Mouse (Mus musculus) liver, postnatal 0 days (tissue): ENCODE measurements at regions not wholly inside any gene's neighbourhood (a gene's known extent, or its start where the extent isn't known, plus 50 kb on each side); places are given as distances from the start of the nearest gene placed in this dataset.

Experiments
- ATAC-seq: fragments of 200-750 bp; cut with Nextera tagmentation; 2 replicates; pipeline ENCODE4 v1.8.0; 2017; ENCODE audit warnings: mild to moderate bottlenecking, moderate library complexity
- DNase-seq: peaks from one replicate; pipeline ENCODE4 v3.0.0-alpha.2; 2016
- H3K27ac ChIP-seq: fragments of 300-500 bp; sonication (generic); 2 replicates; pipeline ENCODE4 v1.5.1; 2014; ENCODE audit warnings: antibody characterized with exemption, moderate library complexity, mild to moderate bottlenecking, low read depth
- H3K27me3 ChIP-seq: fragments of 300-500 bp; sonication (generic); 2 replicates; pipeline ENCODE4 v1.6.1; 2014; ENCODE audit warnings: low read length, control low read depth, mixed read lengths; ENCODE audit not compliant: insufficient read depth
- H3K36me3 ChIP-seq: fragments of 300-500 bp; sonication (generic); replicated peaks from 2 replicates; pipeline ENCODE4 v1.6.1; 2014; ENCODE audit warnings: mild to moderate bottlenecking, control low read depth, low read length, moderate library complexity, mixed read lengths; ENCODE audit not compliant: insufficient read depth
- H3K4me1 ChIP-seq: fragments of 300-500 bp; sonication (generic); 2 replicates; pipeline ENCODE4 v1.6.1; 2014; ENCODE audit warnings: antibody characterized with exemption, mild to moderate bottlenecking, control low read depth; ENCODE audit not compliant: insufficient read depth
- H3K4me2 ChIP-seq: fragments of 300-500 bp; sonication (generic); 2 replicates; pipeline ENCODE4 v1.6.1; 2014; ENCODE audit warnings: low read depth, mild to moderate bottlenecking, low read length, moderate library complexity, mixed read lengths
- H3K4me3 ChIP-seq: fragments of 300-500 bp; sonication (generic); 2 replicates; pipeline ENCODE4 v1.5.1; 2014; ENCODE audit warnings: low read depth, low read length
- H3K9ac ChIP-seq: fragments of 300-500 bp; sonication (generic); replicated peaks from 2 replicates; pipeline ENCODE4 v1.6.1; 2014; ENCODE audit warnings: mild to moderate bottlenecking, moderate library complexity
- H3K9me3 ChIP-seq: fragments of 300-500 bp; sonication (generic); 2 replicates; pipeline ENCODE4 v1.6.1; 2016; ENCODE audit warnings: mild to moderate bottlenecking, control low read depth, low read length, mixed read lengths
- CTCF ChIP-seq: sonication (generic); IDR thresholded peaks from 2 replicates; pipeline ENCODE4 v1.5.1; 2016; ENCODE audit warnings: antibody characterized with exemption, low read depth
- EP300 ChIP-seq: IDR thresholded peaks from 2 replicates; pipeline ENCODE4 v1.6.1; 2016; ENCODE audit warnings: antibody characterized with exemption, low read depth, mild to moderate bottlenecking
- WGBS: fragments of 180-500 bp; shearing (Covaris S2); extraction: QIAGEN DNeasy Blood & Tissue Kit; methylation state at CpG from one replicate; pipeline ENCODE4 v1.1.7; 2014; ENCODE audit not compliant: insufficient replicate concordance; 5-methylcytosine and 5-hydroxymethylcytosine counted together

GRCm38 (mm10) chr4:81898661-81899060 is 456.0 kb upstream of the Mpdz start:
- no peak for DNase-seq
- ATAC-seq = no peak
- no peak overlapping the region for H3K4me3 ChIP-seq
- H3K36me3 ChIP-seq = no peaks in the 10 kb centered on the region
- WGBS = 71% methylated on average over 2 of the region's 2 CpGs
- no peaks in the 10 kb centered on the region for H3K27me3 ChIP-seq
- no peak overlapping the region for H3K4me2 ChIP-seq
- H3K9ac ChIP-seq = no peak overlapping the region
- no peak overlapping the region for H3K27ac ChIP-seq
- no peaks in the 10 kb centered on the region for H3K4me1 ChIP-seq
- no peaks in the 10 kb centered on the region for H3K9me3 ChIP-seq
- TF ChIP-seq EP300 = no peak
- no peak for TF ChIP-seq CTCF

DNA sequence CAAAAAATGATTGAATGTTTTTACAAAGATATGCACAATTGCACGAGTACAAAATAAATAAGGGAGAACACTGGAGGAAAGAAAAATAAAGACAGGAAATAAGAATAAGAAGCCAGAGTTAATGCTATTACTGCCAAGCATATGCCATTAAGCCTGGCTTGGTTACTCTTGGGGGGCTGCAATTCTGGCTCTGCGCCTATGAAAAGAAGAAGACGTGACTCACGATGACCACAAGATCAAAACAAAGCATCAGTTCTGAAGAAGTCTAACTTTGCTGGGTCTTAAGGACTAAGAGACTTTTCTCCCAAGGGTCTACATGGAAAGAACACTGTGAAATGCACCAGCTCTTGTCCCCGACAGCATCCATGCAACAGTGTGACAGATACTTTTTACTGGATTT is 454.8 kb upstream of the Mpdz start:
- DNase-seq (no peak), ATAC-seq (no peak)
- H3K9ac ChIP-seq = no peak overlapping the region
- no peak for TF ChIP-seq CTCF
- no peak for TF ChIP-seq EP300
- H3K4me2 ChIP-seq = no peak overlapping the region
- H3K4me3 ChIP-seq = no peak overlapping the region
- no peaks in the 10 kb centered on the region for H3K36me3 ChIP-seq
- no peaks in the 10 kb centered on the region for H3K4me1 ChIP-seq
- no peak overlapping the region for H3K27ac ChIP-seq
- no peaks in the 10 kb centered on the region for H3K9me3 ChIP-seq
- 76% methylated on average over 5 of the region's 5 CpGs for WGBS
- no peaks in the 10 kb centered on the region for H3K27me3 ChIP-seq

DNA sequence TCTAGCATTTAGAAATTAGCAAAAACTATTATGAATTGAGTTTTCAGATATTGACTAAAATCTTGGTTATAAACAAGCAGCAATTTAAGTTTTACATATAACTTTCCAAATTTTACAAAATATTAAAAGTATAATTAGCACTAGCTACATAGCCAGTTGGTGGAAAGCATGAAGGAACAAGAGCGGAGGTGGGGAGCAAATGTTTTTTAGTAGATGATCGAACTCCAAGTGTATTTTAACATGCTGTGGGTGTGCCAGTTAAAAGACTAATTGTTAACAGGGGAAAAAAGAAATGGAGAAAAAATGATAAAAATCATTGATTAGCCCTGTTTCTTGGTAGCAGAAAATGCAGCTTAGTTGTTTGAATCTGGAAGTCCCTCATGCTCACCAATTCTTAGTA is 426.3 kb upstream of the Mpdz start:
- Histone ChIP-seq H3K4me2 (no peak overlapping the region), H3K9ac (no peak overlapping the region), H3K27ac (no peak overlapping the region), H3K36me3 (no peaks in the 10 kb centered on the region), H3K9me3 (no peaks in the 10 kb centered on the region), H3K27me3 (no peaks in the 10 kb centered on the region), H3K4me3 (no peak overlapping the region), H3K4me1 (no peaks in the 10 kb centered on the region)
- no peak for DNase-seq
- no peak for TF ChIP-seq EP300
- TF ChIP-seq CTCF = no peak
- WGBS = 87% methylated on average over 2 of the region's 2 CpGs
- ATAC-seq = no peak

GRCm38 (mm10) chr4:81841642-81842494 is 399.3 kb upstream of the Mpdz start:
- H3K27ac ChIP-seq = no peak overlapping the region
- ATAC-seq (no peak), DNase-seq (no peak)
- no peak overlapping the region for H3K4me3 ChIP-seq
- H3K4me1 ChIP-seq = no peaks in the 10 kb centered on the region
- H3K36me3 ChIP-seq = no peaks in the 10 kb centered on the region
- H3K27me3 ChIP-seq = no peaks in the 10 kb centered on the region
- no peak overlapping the region for H3K9ac ChIP-seq
- TF ChIP-seq EP300 (no peak), CTCF (no peak)
- 65% methylated on average over 4 of the region's 4 CpGs for WGBS
- no peak overlapping the region for H3K4me2 ChIP-seq
- H3K9me3 ChIP-seq = no peaks in the 10 kb centered on the region

DNA sequence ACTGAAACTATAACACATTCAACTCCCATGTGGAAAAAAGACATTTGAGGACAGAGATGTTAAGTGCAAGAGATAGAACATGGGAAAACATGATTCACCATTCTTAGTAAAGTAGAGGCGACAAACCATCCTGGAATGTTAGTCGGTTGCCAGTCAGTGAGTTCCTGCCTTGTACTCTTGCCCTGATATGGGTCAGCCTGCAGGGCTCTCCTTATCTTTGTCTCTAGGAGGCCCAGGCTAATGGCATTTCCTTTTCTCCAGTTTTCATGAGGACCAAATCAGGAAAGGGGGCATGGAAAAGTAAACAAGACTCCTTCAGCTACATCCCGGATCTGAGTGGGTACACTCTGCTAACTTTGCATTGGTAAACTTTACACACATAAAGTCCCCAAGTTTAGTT is 387.4 kb upstream of the Mpdz start:
- Histone ChIP-seq H3K9ac (no peak overlapping the region), H3K27ac (no peak overlapping the region), H3K4me1 (no peaks in the 10 kb centered on the region), H3K36me3 (no peaks in the 10 kb centered on the region), H3K27me3 (no peaks in the 10 kb centered on the region), H3K4me2 (no peak overlapping the region), H3K9me3 (no peaks in the 10 kb centered on the region), H3K4me3 (no peak overlapping the region)
- TF ChIP-seq EP300 (0 out of 2 replicates have a peak, but pooled peaks have one; percentile 55), CTCF (no peak)
- ATAC-seq (no peak), DNase-seq (no peak)
- WGBS = 44% methylated on average over 3 of the region's 3 CpGs

DNA sequence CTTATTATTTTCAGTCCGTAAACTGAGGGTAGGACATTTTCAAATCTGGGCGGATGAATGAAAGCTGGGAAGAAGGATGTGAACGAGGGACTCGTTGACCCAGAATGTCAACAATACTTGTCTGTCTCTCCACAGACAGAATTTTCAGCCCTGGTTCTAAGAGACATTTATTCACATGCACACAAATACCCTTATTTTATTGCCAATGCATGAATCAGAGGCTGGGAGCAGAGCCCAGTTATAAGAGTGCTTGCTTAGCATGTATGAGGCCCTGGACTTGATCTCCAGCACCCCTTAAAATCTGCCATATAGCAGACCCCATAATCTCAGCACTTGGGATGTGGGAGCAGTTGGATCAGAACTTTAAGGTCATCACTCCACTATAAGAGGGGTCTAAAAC is 384.8 kb upstream of the Mpdz start:
- Histone ChIP-seq H3K36me3 (no peaks in the 10 kb centered on the region), H3K9me3 (no peaks in the 10 kb centered on the region)

More for the DNA sequence above, 384.8 kb upstream of the Mpdz start:
- WGBS = 82% methylated on average over 4 of the region's 4 CpGs
- Histone ChIP-seq H3K9ac (no peak overlapping the region), H3K27me3 (no peaks in the 10 kb centered on the region), H3K4me1 (no peaks in the 10 kb centered on the region), H3K4me2 (no peak overlapping the region), H3K4me3 (no peak overlapping the region), H3K27ac (no peak overlapping the region)
- no peak for DNase-seq
- TF ChIP-seq EP300 (no peak), CTCF (no peak)
- no peak for ATAC-seq
